Comparison of ENCODE assay signal across 8 mouse cellular contexts in the genomic region with DNA sequence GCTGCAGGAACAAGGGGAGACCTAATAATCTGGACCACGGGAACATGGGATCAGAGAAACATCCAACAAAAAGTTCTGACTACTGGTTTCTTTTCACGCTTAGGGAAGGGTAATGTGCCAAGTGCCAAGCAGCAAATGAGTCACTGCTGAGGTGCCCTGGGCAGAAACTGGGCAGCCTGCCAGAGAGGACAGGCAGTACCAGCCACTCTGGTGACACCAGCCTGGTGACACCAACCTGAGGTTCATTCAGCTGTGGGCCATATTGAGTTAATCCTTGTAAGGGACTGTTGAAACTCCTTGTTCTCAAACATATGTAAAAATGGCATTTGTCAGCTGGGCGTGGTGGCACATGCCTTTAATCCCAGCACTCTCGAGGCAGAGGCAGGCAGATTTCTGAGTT. TPM values are rescaled to one million over a fixed set of nuclear protein-coding genes. Genes with fewer than 3 reads are reported as not detected.
DNase-seq lines count a peak whose midpoint lies in the region; ATAC-seq and TF ChIP-seq lines count a peak whose summit lies in the region.
"Had no signal": no experiment of that assay in that cellular context is flagged by ENCODE, and none has a peak within 500 bp of the region (broad histone marks: within the 10 kb centered on the region; RNA-seq: fewer than 3 reads in every experiment).

No protein-coding gene starts in this region.

- H3K4me2 ChIP-seq in liver, embryonic 12.5 days: peak overlapping the region; percentile 82; the same call in 1 of the 2 replicates
- H3K4me2 ChIP-seq in midbrain, postnatal 0 days (ENCODE audit: low read depth, low read length, poor library complexity, severe bottlenecking): no peak overlapping the region

- 76% methylated on average over 4 of the region's 4 CpGs for WGBS in liver, embryonic 12.5 days (ENCODE audit: insufficient replicate concordance)
- 87% methylated on average over 4 of the region's 4 CpGs for WGBS in midbrain, postnatal 0 days

- H3K9ac ChIP-seq in liver, embryonic 12.5 days: no peak overlapping the region
- H3K9ac ChIP-seq in midbrain, postnatal 0 days (replicated peaks; ENCODE audit: low read length, poor library complexity, severe bottlenecking): no peak overlapping the region

- no peak for ATAC-seq in liver, embryonic 12.5 days
- ATAC-seq in midbrain, postnatal 0 days (ENCODE audit: low FRiP score): no peak
- ATAC-seq in monocyte, adult 5-6 weeks (replicated peaks; ENCODE audit: insufficient number of reproducible peaks, low FRiP score, low TSS enrichment, poor library complexity, severe bottlenecking): no peak

- H3K4me3 ChIP-seq in liver, embryonic 12.5 days: no peak overlapping the region
- no peak overlapping the region for H3K4me3 ChIP-seq in midbrain, postnatal 0 days (ENCODE audit: low read depth, low read length)

- H3K9me3 ChIP-seq in liver, embryonic 12.5 days (replicated peaks): no peaks in the 10 kb centered on the region
- no peaks in the 10 kb centered on the region for H3K9me3 ChIP-seq in midbrain, postnatal 0 days (ENCODE audit: low read length)

- peaks cover 56% of the 10 kb centered on the region for H3K4me1 ChIP-seq in liver, embryonic 12.5 days
- no peaks in the 10 kb centered on the region for H3K4me1 ChIP-seq in midbrain, postnatal 0 days (ENCODE audit: insufficient read depth, low read length)

- no peaks in the 10 kb centered on the region for H3K27me3 ChIP-seq in liver, embryonic 12.5 days (replicated peaks)
- H3K27me3 ChIP-seq in midbrain, postnatal 0 days (ENCODE audit: insufficient read depth, low read length): no peaks in the 10 kb centered on the region

- peaks cover 64% of the 10 kb centered on the region for H3K36me3 ChIP-seq in liver, embryonic 12.5 days
- peaks cover 12% of the 10 kb centered on the region; the same call in 1 of the 2 replicates for H3K36me3 ChIP-seq in midbrain, postnatal 0 days (ENCODE audit: insufficient read depth, low read length)

- H3K27ac ChIP-seq in liver, embryonic 12.5 days: peak overlapping the region; percentile 97
- no peak overlapping the region for H3K27ac ChIP-seq in midbrain, postnatal 0 days (ENCODE audit: low read depth, low read length)

- peak; percentile 22 for DNase-seq in ovary, postnatal 36 days (ENCODE audit: low spot score)
- no peak for DNase-seq in ovary, postnatal 10 days (ENCODE audit: low spot score)
- peak; percentile 91 to 92 for DNase-seq in adrenal gland, postnatal 36 days
- DNase-seq in urinary bladder, postnatal 25 days (ENCODE audit: low spot score): peak; percentile 68
- no peak for DNase-seq in midbrain, postnatal 0 days (ENCODE audit: low spot score)

- TF ChIP-seq CTCF in midbrain, postnatal 0 days (IDR thresholded peaks at IDR 0.05): no peak

RNA-seq across cellular contexts. Expression of a gene that starts 1.2 kb away (rescaled TPM):
- total RNA-seq in adrenal gland, postnatal 36 days (2021): 10 to 100 TPM; 14.7 to 16.8 TPM
- polyA plus RNA-seq in liver, embryonic 12.5 days (2016; fragmentation: Nextera tagmentation; extraction: Ambion mirVana): 91.9 and 102 TPM in 2 replicates
- 18.7 and 23.4 TPM in 2 replicates for total RNA-seq in midbrain, postnatal 0 days (2014; rRNA removed)
- polyA plus RNA-seq in midbrain, postnatal 0 days (2015; fragmentation: Nextera tagmentation; extraction: Ambion mirVana): 21.7 and 21.9 TPM in 2 replicates
- total RNA-seq in monocyte, adult 5-6 weeks (2017): 2.9 to 7.7 TPM (median 6.1 TPM) in 3 replicates

RNA-seq across cellular contexts. Expression of a gene that starts 25.2 kb away (rescaled TPM):
- 10 to 100 TPM; 29.2 to 37.5 TPM for total RNA-seq in adrenal gland, postnatal 36 days (2021)
- polyA plus RNA-seq in liver, embryonic 12.5 days (2016; fragmentation: Nextera tagmentation; extraction: Ambion mirVana): 48.2 and 50.8 TPM in 2 replicates
- total RNA-seq in midbrain, postnatal 0 days (2014; rRNA removed): 47.7 and 55.2 TPM in 2 replicates
- 56.9 and 63.0 TPM in 2 replicates for polyA plus RNA-seq in midbrain, postnatal 0 days (2015; fragmentation: Nextera tagmentation; extraction: Ambion mirVana)
- 42.3 to 56.8 TPM (median 49.3 TPM) in 3 replicates for total RNA-seq in monocyte, adult 5-6 weeks (2017)

RNA-seq across cellular contexts. Expression of a gene that starts 51.4 kb away (rescaled TPM):
- 1 to 10 TPM in 1 of 2 experiments, under 1 TPM in 1; 0.56 to 1.7 TPM for total RNA-seq in adrenal gland, postnatal 36 days (2021)
- 0.61 and 1.0 TPM in 2 replicates for polyA plus RNA-seq in liver, embryonic 12.5 days (2016; fragmentation: Nextera tagmentation; extraction: Ambion mirVana)
- 0.38 and 3.3 TPM in 2 replicates for total RNA-seq in midbrain, postnatal 0 days (2014; rRNA removed)
- polyA plus RNA-seq in midbrain, postnatal 0 days (2015; fragmentation: Nextera tagmentation; extraction: Ambion mirVana): 4.2 and 4.3 TPM in 2 replicates
- total RNA-seq in monocyte, adult 5-6 weeks (2017): not detected in 3 replicates
- total RNA-seq: common myeloid progenitor, adult 5-6 weeks had no signal

Comparison
In these comparisons a context has a peak if more than half of its experiments do, and no peak if none do; other contexts are left out.
1. DNase-seq: peak in ovary, postnatal 36 days (single experiment), adrenal gland, postnatal 36 days (2 of 2) and urinary bladder, postnatal 25 days (single experiment); none in ovary, postnatal 10 days (single experiment) and midbrain, postnatal 0 days (single experiment).